Mouse (Mus musculus): ENCODE measurements around the gene Acvr1b. TPM values are rescaled to one million over a fixed set of nuclear protein-coding genes. Genes with fewer than 3 reads are reported as not detected.

Gene Acvr1b
- polyA plus RNA-seq, 1 experiment from 2014 or later = 6.6 TPM

DNA sequence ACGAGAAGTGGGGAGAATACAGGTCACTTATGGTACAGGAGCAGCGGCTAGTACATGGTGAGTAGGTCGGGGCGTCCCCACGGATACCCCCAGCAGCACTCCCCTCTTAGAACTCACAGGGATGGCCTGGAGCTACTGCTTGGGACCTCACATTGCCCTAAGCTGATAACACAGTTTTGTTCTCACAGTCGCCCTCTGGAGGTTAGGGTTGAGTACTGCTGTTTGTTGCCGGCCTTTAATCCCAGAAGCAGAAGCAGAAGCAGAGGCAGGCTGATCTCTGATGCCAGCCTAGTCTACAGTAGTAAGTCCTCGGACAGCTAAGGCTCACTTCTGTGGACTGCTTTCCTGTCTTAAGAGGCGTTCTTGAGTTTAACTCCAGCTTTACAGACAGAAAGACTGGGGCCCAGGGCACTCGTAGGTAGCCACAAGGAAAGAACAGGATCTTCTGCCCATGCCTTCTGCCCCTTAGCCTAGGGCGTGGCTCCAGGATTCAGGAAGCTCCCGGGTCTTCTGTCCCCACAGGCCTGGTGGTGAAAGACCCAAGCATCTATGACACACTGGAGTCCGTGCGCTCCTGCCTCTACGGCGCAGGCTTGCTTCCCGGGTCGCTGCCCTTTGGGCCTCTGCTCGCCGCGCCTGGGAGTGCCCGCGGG, 57.3 kb downstream of the Acvr1b start:
- no peak overlapping the region for H3K4me3 ChIP-seq (ENCODE audit: low read depth, low read length)
- DNase-seq (ENCODE audit: low spot score) (no peak), ATAC-seq (no peak)
- H3K27me3 ChIP-seq (replicated peaks; ENCODE audit: insufficient read depth, low read length) = no peaks in the 10 kb centered on the region
- no peak overlapping the region for H3K4me2 ChIP-seq (replicated peaks; ENCODE audit: low read depth, low read length)
- WGBS = 86% methylated on average over 17 of the region's 23 CpGs
- TF ChIP-seq EP300 (IDR thresholded peaks at IDR 0.05) (no peak), CTCF (IDR thresholded peaks at IDR 0.05) (peak; percentile 72)
- H3K9me3 ChIP-seq (ENCODE audit: low read length) = no peaks in the 10 kb centered on the region
- H3K9ac ChIP-seq (replicated peaks; ENCODE audit: low read depth) = no peak overlapping the region
- H3K27ac ChIP-seq (ENCODE audit: low read length) = no peak overlapping the region
- H3K36me3 ChIP-seq (ENCODE audit: insufficient read depth, low read length) = peaks cover 17% of the 10 kb centered on the region
- peaks cover 25% of the 10 kb centered on the region for H3K4me1 ChIP-seq (ENCODE audit: insufficient read depth, low read depth, low read length)

DNA sequence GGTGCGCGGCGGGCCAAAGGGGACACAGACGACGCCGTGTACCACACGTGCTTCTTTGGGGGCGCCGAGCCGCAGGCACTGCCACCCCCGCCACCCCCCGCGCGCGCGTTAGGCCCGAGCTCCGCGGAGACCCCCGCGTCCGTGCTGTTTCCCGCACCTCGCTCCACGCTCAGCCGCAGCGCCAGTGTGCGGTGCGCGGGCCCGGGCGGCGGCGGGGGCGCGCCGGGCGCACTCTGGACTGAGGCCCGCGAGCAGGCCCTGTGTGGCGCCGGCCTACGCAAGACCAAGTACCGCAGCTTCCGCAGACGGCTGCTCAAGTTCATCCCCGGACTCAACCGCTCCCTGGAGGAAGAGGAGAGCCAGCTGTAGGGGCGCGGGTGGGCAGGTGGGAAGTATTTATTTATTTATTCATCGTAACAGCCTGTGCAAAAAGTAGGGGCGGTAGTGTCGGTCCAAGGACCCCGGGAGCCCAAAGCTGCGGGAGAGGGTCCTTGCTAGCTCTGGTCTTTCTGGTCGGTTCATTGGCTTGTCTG, 57.8 kb downstream of the Acvr1b start:
- TF ChIP-seq EP300 (IDR thresholded peaks at IDR 0.05) (no peak), CTCF (IDR thresholded peaks at IDR 0.05) (no peak)
- H3K36me3 ChIP-seq (ENCODE audit: insufficient read depth, low read length) = peaks cover 17% of the 10 kb centered on the region
- H3K4me2 ChIP-seq (replicated peaks; ENCODE audit: low read depth, low read length) = no peak overlapping the region
- 72% methylated on average over 37 of the region's 56 CpGs for WGBS
- no peaks in the 10 kb centered on the region for H3K9me3 ChIP-seq (ENCODE audit: low read length)
- DNase-seq (ENCODE audit: low spot score) = no peak
- ATAC-seq = no peak
- H3K27me3 ChIP-seq (replicated peaks; ENCODE audit: insufficient read depth, low read length) = no peaks in the 10 kb centered on the region
- H3K4me3 ChIP-seq (ENCODE audit: low read depth, low read length) = no peak overlapping the region
- peak overlapping the region; percentile 93; the same call in 1 of the 2 replicates for H3K27ac ChIP-seq (ENCODE audit: low read length)
- peaks cover 25% of the 10 kb centered on the region for H3K4me1 ChIP-seq (ENCODE audit: insufficient read depth, low read depth, low read length)
- no peak overlapping the region for H3K9ac ChIP-seq (replicated peaks; ENCODE audit: low read depth)

DNA sequence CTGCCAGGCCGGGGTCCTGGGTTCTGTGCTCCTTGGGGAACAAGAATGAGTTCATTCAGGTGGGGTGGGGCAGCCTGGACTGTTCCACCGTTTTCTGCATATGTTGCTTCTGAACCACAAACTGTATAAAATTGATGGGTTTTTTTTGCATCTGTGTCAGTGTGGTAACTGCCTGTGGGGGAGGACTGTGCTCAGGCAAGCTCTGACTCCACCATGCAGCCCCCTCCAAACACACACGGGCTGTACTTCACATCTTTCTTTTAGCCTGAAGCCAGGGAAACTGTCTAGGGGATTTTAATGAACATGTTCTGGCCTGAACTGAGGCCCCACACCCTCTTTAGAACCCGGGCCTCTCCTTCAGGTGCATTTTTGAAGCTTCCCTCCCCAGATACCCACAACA, 58.7 kb downstream of the Acvr1b start:
- ATAC-seq (no peak), DNase-seq (ENCODE audit: low spot score) (no peak)
- TF ChIP-seq CTCF (IDR thresholded peaks at IDR 0.05) (no peak), EP300 (IDR thresholded peaks at IDR 0.05) (no peak)
- H3K27me3 ChIP-seq (replicated peaks; ENCODE audit: insufficient read depth, low read length) = no peaks in the 10 kb centered on the region
- no peak overlapping the region for H3K4me2 ChIP-seq (replicated peaks; ENCODE audit: low read depth, low read length)
- peaks cover 17% of the 10 kb centered on the region for H3K4me1 ChIP-seq (ENCODE audit: insufficient read depth, low read depth, low read length)
- 53% methylated on average over 4 of the region's 4 CpGs for WGBS
- peak overlapping the region; percentile 93 for H3K27ac ChIP-seq (ENCODE audit: low read length)
- peaks cover 17% of the 10 kb centered on the region for H3K36me3 ChIP-seq (ENCODE audit: insufficient read depth, low read length)
- H3K9me3 ChIP-seq (ENCODE audit: low read length) = no peaks in the 10 kb centered on the region
- no peak overlapping the region for H3K9ac ChIP-seq (replicated peaks; ENCODE audit: low read depth)
- no peak overlapping the region for H3K4me3 ChIP-seq (ENCODE audit: low read depth, low read length)

DNA sequence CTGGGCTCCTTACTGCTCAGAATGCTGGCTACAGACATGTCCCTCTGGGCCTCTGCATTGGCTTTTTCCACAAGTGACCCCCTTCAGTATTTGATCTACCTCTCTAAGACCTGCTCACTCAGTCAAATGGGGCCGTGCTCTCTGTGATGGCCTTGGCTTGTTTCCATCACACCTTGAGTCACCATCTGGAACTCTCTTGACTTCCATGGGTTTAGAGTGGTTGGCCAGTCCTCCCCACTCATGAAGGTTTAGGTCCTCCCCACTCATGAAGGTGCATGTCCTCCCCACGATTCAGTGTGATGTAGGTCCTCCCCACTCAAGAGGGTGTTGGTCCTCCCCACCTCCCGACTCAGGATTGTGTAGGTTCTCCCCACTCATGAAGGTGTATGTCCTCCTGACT, 59.3 kb downstream of the Acvr1b start:
- H3K27me3 ChIP-seq (replicated peaks; ENCODE audit: insufficient read depth, low read length) = no peaks in the 10 kb centered on the region
- WGBS = 56% methylated on average over 3 of the region's 3 CpGs
- H3K36me3 ChIP-seq (ENCODE audit: insufficient read depth, low read length) = peaks cover 17% of the 10 kb centered on the region
- H3K4me2 ChIP-seq (replicated peaks; ENCODE audit: low read depth, low read length) = no peak overlapping the region
- H3K9ac ChIP-seq (replicated peaks; ENCODE audit: low read depth) = no peak overlapping the region
- H3K4me1 ChIP-seq (ENCODE audit: insufficient read depth, low read depth, low read length) = peaks cover 13% of the 10 kb centered on the region
- no peaks in the 10 kb centered on the region for H3K9me3 ChIP-seq (ENCODE audit: low read length)
- TF ChIP-seq CTCF (IDR thresholded peaks at IDR 0.05) (no peak), EP300 (IDR thresholded peaks at IDR 0.05) (no peak)
- DNase-seq (ENCODE audit: low spot score) = peak; percentile 87
- peak overlapping the region; percentile 93 for H3K27ac ChIP-seq (ENCODE audit: low read length)
- H3K4me3 ChIP-seq (ENCODE audit: low read depth, low read length) = no peak overlapping the region
- peak; percentile 79 for ATAC-seq

DNA sequence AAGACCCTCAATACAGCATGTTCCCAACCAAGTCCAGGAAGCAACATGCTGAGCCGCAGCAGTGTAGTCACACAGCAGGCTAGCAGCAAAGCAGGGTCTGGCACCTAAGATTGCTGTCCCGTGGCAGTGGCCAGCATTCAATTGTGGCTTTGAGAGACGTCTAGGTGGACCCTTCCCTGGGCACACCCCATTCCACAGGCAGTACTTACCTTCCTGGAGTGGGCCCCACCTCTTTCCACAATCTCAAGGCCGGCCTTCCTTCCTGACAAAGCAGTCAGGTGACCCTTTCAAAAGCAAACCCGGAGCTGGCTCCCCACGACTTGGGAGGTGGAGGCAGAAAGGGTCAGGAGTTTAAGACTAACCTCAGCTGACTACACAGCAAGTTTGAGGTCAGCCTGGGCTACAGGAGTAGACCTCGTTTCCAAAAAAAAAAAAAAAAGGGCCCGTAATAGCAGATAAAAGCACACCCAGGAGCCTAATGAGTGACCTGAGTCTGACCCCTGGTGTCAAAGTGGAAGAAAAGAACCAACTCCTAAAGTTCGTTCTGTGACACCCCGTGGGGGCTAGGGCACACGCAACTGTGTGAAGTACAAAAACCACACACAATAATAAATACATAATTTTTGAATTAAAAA, 59.9 kb downstream of the Acvr1b start:
- WGBS = 19% methylated on average over 11 of the region's 11 CpGs
- Histone ChIP-seq H3K27me3 (replicated peaks; ENCODE audit: insufficient read depth, low read length) (no peaks in the 10 kb centered on the region), H3K9me3 (ENCODE audit: low read length) (no peaks in the 10 kb centered on the region), H3K9ac (replicated peaks; ENCODE audit: low read depth) (no peak overlapping the region), H3K4me2 (replicated peaks; ENCODE audit: low read depth, low read length) (no peak overlapping the region), H3K27ac (ENCODE audit: low read length) (peak overlapping the region; percentile 93), H3K4me3 (ENCODE audit: low read depth, low read length) (no peak overlapping the region), H3K4me1 (ENCODE audit: insufficient read depth, low read depth, low read length) (peaks cover 13% of the 10 kb centered on the region), H3K36me3 (ENCODE audit: insufficient read depth, low read length) (peaks cover 15% of the 10 kb centered on the region)
- peak; percentile 95 for DNase-seq (ENCODE audit: low spot score)
- peak; percentile 92 for ATAC-seq
- TF ChIP-seq CTCF (IDR thresholded peaks at IDR 0.05) = no peak
- TF ChIP-seq EP300 (IDR thresholded peaks at IDR 0.05) = peak; percentile 63; the same call in 1 of the 2 replicates

DNA sequence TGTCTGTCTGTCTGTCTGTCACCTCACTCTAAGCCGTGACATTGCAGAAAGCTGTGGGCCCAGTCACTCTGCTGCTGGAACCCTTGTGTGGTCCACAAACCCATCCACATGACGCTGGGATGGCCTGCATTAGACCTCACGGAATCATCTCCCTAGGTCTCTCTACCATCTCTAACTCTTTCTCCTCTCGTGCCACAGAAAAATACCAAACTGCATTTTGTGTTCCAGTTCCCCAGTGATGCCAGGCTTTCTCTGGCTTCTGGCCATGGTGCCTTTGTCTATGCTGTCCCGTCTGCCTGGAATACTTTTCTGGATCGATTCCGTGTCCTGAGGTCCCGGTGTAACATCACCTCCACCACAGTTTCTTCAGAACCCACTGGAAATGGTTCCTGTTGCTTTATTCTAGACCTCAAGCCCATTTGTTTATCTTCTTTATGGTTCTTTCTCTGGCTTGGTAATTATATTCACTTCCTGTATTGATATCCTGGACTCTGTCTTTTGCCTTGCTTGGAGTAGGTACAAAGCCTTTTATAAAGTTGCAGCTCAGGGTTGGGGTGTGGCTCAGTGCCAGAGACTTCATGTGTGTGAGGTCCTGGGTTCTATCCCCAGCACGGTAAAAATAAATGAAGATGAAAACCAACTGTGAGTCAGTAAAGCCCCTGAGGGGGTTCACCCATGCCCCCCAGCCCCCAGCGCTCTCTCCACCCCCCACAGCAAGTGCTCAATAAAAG, 60.9 kb downstream of the Acvr1b start:
- Histone ChIP-seq H3K9ac (replicated peaks; ENCODE audit: low read depth) (no peak overlapping the region), H3K27ac (ENCODE audit: low read length) (peak overlapping the region; percentile 93), H3K36me3 (ENCODE audit: insufficient read depth, low read length) (peaks cover 7% of the 10 kb centered on the region), H3K4me3 (ENCODE audit: low read depth, low read length) (no peak overlapping the region), H3K4me2 (replicated peaks; ENCODE audit: low read depth, low read length) (no peak overlapping the region), H3K4me1 (ENCODE audit: insufficient read depth, low read depth, low read length) (peaks cover 15% of the 10 kb centered on the region), H3K27me3 (replicated peaks; ENCODE audit: insufficient read depth, low read length) (no peaks in the 10 kb centered on the region), H3K9me3 (ENCODE audit: low read length) (no peaks in the 10 kb centered on the region)
- no peak for DNase-seq (ENCODE audit: low spot score)
- 40% methylated on average over 10 of the region's 10 CpGs for WGBS
- ATAC-seq = no peak
- TF ChIP-seq EP300 (IDR thresholded peaks at IDR 0.05) (no peak), CTCF (IDR thresholded peaks at IDR 0.05) (no peak)

Measured in lung, postnatal 0 days (tissue).